10 mouse cellular contexts compared by ENCODE assay signal in genomic region chr8:12905599-12906321, GRCm38 (mm10). TPM values are rescaled to one million over a fixed set of nuclear protein-coding genes. Genes with fewer than 3 reads are reported as not detected.
DNase-seq lines count a peak whose midpoint lies in the region; ATAC-seq lines count a peak whose summit lies in the region.
"Had no signal": no experiment of that assay in that cellular context is flagged by ENCODE, and none has a peak within 500 bp of the region (broad histone marks: within the 10 kb centered on the region; RNA-seq: fewer than 3 reads in every experiment).

No protein-coding gene starts in this region.

- ATAC-seq in embryonic facial prominence, embryonic 15.5 days (ENCODE audit: insufficient number of reproducible peaks, low FRiP score, low TSS enrichment, low read depth): no peak
- ATAC-seq in lung, embryonic 16.5 days (ENCODE audit: low read depth): peak; percentile 79

- H3K27ac ChIP-seq in embryonic facial prominence, embryonic 15.5 days (replicated peaks): peak overlapping the region; percentile 34; the same call in 1 of the 2 replicates
- peak overlapping the region; percentile 68 for H3K27ac ChIP-seq in lung, embryonic 16.5 days (ENCODE audit: low read length)
- H3K27ac ChIP-seq: embryonic facial prominence, embryonic 13.5 days; midbrain, embryonic 12.5 days had no signal

- H3K4me3 ChIP-seq in embryonic facial prominence, embryonic 15.5 days (replicated peaks): no peak overlapping the region
- H3K4me3 ChIP-seq in lung, embryonic 16.5 days (ENCODE audit: low read length): no peak overlapping the region
- H3K4me3 ChIP-seq: embryonic facial prominence, embryonic 13.5 days; midbrain, embryonic 12.5 days had no signal

- no peaks in the 10 kb centered on the region for H3K36me3 ChIP-seq in embryonic facial prominence, embryonic 15.5 days
- H3K36me3 ChIP-seq in lung, embryonic 16.5 days (ENCODE audit: control insufficient read depth, insufficient read depth, low read length): no peaks in the 10 kb centered on the region
- H3K36me3 ChIP-seq: embryonic facial prominence, embryonic 13.5 days; midbrain, embryonic 12.5 days had no signal

- no peaks in the 10 kb centered on the region for H3K27me3 ChIP-seq in embryonic facial prominence, embryonic 15.5 days
- no peaks in the 10 kb centered on the region for H3K27me3 ChIP-seq in lung, embryonic 16.5 days (ENCODE audit: control insufficient read depth, insufficient read depth, low read depth, low read length)
- H3K27me3 ChIP-seq: embryonic facial prominence, embryonic 13.5 days; midbrain, embryonic 12.5 days had no signal

- peak; percentile 67 for DNase-seq in gastrocnemius, postnatal 25 days
- DNase-seq in gastrocnemius, postnatal 10 days: no peak
- DNase-seq in heart, postnatal 36 days: peak; percentile 50 to 53
- no peak for DNase-seq in testis, postnatal 10 days (ENCODE audit: low spot score)
- DNase-seq in embryo, embryonic 10 days (ENCODE audit: low spot score): no peak
- no peak for DNase-seq in right cerebral cortex, postnatal 10 days (ENCODE audit: low spot score in 2 of 2)

- WGBS in embryonic facial prominence, embryonic 15.5 days: 75% methylated on average over 11 of the region's 11 CpGs
- 71% methylated on average over 11 of the region's 11 CpGs for WGBS in lung, embryonic 16.5 days

- intact Hi-C loops in heart, postnatal 36 days (cut with DNase I): loop anchor here (1.0 to 10.0 kb wide), 3 partner anchors 8 to 519 kb away; no protein-coding TSS in a partner anchor

- no peaks in the 10 kb centered on the region for H3K4me1 ChIP-seq in embryonic facial prominence, embryonic 15.5 days
- H3K4me1 ChIP-seq in lung, embryonic 16.5 days (replicated peaks; ENCODE audit: control insufficient read depth, insufficient read depth, low read length): no peaks in the 10 kb centered on the region
- H3K4me1 ChIP-seq: embryonic facial prominence, embryonic 13.5 days; midbrain, embryonic 12.5 days had no signal

- no peaks in the 10 kb centered on the region for H3K9me3 ChIP-seq in embryonic facial prominence, embryonic 15.5 days (replicated peaks)
- H3K9me3 ChIP-seq in lung, embryonic 16.5 days (ENCODE audit: control insufficient read depth, low read length): no peaks in the 10 kb centered on the region
- H3K9me3 ChIP-seq: embryonic facial prominence, embryonic 13.5 days; midbrain, embryonic 12.5 days had no signal

- no peak overlapping the region for H3K9ac ChIP-seq in embryonic facial prominence, embryonic 15.5 days
- no peak overlapping the region for H3K9ac ChIP-seq in lung, embryonic 16.5 days (ENCODE audit: low read length)
- H3K9ac ChIP-seq: embryonic facial prominence, embryonic 13.5 days; midbrain, embryonic 12.5 days had no signal

- H3K4me2 ChIP-seq in embryonic facial prominence, embryonic 15.5 days (replicated peaks): no peak overlapping the region
- no peak overlapping the region for H3K4me2 ChIP-seq in lung, embryonic 16.5 days (ENCODE audit: low read depth, low read length)
- H3K4me2 ChIP-seq: embryonic facial prominence, embryonic 13.5 days; midbrain, embryonic 12.5 days had no signal

RNA-seq across cellular contexts. Expression of gene Mcf2l, which starts 32.2 kb away (rescaled TPM):
- total RNA-seq in gastrocnemius, postnatal 25 days (2021): 10 to 100 TPM; 22.9 to 27.4 TPM
- total RNA-seq in gastrocnemius, postnatal 10 days (2021): 10 to 100 TPM; 28.4 to 30.9 TPM
- 16.8 and 18.7 TPM in 2 replicates for polyA plus RNA-seq in embryonic facial prominence, embryonic 15.5 days (2015; fragmentation: Nextera tagmentation; extraction: Ambion mirVana)
- total RNA-seq in heart, postnatal 36 days (2021): 10 to 100 TPM; 53.3 to 77.9 TPM
- 16.0 and 16.1 TPM in 2 replicates for polyA plus RNA-seq in lung, embryonic 16.5 days (2015; fragmentation: Nextera tagmentation; extraction: Ambion mirVana)

Comparison
In these comparisons a context has a peak if more than half of its experiments do, and no peak if none do; other contexts are left out.
1. DNase-seq: peak in gastrocnemius, postnatal 25 days (single experiment) and heart, postnatal 36 days (2 of 2); none in gastrocnemius, postnatal 10 days (single experiment), testis, postnatal 10 days (single experiment), embryo, embryonic 10 days (single experiment) and right cerebral cortex, postnatal 10 days (0 of 2).